Mouse (Mus musculus): ENCODE results near the gene Rbfox1.

DNA sequence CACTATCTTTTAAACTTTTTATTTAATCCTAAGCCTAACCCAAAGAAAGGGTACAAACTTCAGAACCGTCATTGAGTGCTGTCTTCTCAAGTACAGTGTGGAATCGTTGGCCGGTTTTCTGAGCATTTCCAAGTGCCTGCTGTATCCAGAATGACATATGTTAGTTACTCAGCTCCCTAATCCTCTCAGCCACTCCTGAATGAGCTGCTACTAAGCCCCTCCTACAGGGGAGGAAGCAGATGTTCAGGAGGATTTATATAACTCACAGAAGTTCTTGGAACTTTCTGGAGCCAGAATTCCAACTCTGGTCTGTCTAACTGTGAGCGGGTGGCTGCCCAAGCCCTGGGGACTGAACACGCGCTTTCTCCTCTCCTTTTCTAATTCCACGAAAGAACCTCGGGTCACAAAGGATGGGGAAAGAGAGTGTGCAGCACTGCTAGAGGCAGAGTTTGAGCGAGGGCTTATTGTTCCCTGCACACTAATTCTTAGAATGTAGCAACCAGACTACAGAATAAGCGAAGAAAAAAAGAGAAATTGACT lies 446.3 kb downstream of the Rbfox1 start:
- TF ChIP-seq RCOR1 (IDR thresholded peaks at IDR 0.05; ENCODE audit: low read depth, low read length), result no peak
- no peak for TF ChIP-seq ZNF384 (IDR thresholded peaks at IDR 0.05; ENCODE audit: low read depth, low read length)
- TF ChIP-seq CTCF (IDR thresholded peaks at IDR 0.05 in 2 of 3, conservative IDR thresholded peaks at IDR 0.05 in 1 of 3; ENCODE audit: control insufficient read depth in 1 of 3, insufficient read depth in 1 of 3, low read depth in 2 of 3, low read length in 3 of 3, poor library complexity in 1 of 3, severe bottlenecking in 1 of 3), result no peak
- TF ChIP-seq CHD2 (IDR thresholded peaks at IDR 0.05; ENCODE audit: low read length), result no peak
- TF ChIP-seq POLR2A (IDR thresholded peaks at IDR 0.05; ENCODE audit: control insufficient read depth in 1 of 2, insufficient read depth in 1 of 2, low read depth in 1 of 2, low read length in 2 of 2, poor library complexity in 1 of 2), result no peak
- TF ChIP-seq E2F4 (IDR thresholded peaks at IDR 0.05; ENCODE audit: borderline replicate concordance, low read depth, low read length), result no peak
- no peak for TF ChIP-seq USF1 (IDR thresholded peaks at IDR 0.05; ENCODE audit: low read depth, low read length)
- TF ChIP-seq EP300 (IDR thresholded peaks at IDR 0.05; ENCODE audit: low read depth in 1 of 2, low read length in 2 of 2), result no peak
- no peak for TF ChIP-seq NELFE (IDR thresholded peaks at IDR 0.05; ENCODE audit: low read depth, low read length)
